Mouse (Mus musculus): Measurements from ENCODE around the gene R3hdm4. TPM values are rescaled to one million over a fixed set of nuclear protein-coding genes. Genes with fewer than 3 reads are reported as not detected.

The R3hdm4 gene
- 241 TPM for polyA plus RNA-seq (2015; fragmentation: Illumina TruSeq; extraction: RNeasy Lipid Tissue Mini Kit (QIAGEN cat#74804); ENCODE audit: low read depth, low replicate concordance)

DNA sequence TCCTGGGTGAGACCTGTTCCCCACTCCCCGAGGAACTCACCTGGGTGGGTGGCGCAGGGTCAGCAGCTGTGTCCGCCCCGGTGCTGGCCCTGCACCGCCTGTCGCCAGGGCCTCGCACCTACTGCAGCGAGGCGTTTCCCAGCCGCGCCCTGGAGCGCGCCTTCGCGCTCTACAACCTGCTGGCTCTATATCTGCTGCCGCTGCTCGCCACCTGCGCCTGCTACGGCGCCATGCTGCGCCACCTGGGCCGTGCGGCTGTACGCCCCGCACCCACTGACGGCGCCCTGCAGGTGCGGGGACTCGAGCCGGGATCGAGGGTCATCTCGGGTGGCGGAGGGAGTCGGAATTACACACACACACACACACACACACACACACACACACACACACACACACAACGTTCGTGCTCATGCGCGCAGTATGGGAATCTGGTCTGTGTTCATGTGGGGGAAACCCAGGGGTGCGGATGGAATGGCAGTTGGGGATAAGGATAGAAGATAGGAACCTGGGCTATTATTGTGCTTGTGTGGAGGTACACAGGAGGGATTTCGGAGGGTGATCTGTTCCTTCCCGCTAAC lies at the start of gene R3hdm4:
TSS of gene R3hdm4 (minus strand) at position 251 of the 578 bp plus-strand sequence.

DNA sequence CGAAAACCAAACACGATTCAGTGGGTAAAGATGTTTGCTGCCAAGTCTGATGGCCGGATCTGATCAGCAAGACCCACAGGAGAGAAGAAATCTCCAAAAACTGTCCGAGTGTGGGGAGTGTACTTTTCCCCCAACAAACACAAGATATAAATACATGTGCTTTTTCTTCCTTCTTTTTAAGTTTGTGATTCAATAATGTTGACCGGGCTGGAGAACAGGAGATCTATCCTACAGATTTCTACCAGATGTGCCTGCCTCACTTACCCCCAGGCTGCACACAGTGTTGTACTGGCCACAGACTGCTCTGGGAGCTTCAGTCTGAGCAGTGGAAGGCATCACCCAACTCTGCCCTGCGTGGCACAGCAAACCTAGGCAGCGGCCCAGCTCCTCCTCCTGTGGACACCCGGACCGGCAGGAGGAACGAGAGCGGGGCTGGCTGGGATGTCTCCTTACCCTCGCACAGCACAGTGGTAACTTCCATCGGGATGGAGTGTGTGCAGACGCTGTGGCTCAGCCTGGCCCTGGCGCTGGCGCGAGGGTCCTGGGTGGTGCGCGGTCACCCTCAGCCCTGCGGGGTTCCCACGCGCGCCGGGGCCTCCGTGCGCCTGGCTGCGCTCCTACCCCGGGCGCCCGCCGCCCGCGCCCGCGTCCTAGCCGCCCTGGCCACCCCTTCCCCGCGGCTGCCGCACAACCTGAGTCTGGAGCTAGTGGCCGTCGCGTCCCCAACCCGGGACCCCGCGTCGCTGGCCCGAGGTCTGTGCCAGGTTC lies 49.6 kb upstream of the R3hdm4 start, which contains the start of gene Grin3b:
TSS of gene Grin3b (plus strand) at position 301 of the 768 bp plus-strand sequence.

DNA sequence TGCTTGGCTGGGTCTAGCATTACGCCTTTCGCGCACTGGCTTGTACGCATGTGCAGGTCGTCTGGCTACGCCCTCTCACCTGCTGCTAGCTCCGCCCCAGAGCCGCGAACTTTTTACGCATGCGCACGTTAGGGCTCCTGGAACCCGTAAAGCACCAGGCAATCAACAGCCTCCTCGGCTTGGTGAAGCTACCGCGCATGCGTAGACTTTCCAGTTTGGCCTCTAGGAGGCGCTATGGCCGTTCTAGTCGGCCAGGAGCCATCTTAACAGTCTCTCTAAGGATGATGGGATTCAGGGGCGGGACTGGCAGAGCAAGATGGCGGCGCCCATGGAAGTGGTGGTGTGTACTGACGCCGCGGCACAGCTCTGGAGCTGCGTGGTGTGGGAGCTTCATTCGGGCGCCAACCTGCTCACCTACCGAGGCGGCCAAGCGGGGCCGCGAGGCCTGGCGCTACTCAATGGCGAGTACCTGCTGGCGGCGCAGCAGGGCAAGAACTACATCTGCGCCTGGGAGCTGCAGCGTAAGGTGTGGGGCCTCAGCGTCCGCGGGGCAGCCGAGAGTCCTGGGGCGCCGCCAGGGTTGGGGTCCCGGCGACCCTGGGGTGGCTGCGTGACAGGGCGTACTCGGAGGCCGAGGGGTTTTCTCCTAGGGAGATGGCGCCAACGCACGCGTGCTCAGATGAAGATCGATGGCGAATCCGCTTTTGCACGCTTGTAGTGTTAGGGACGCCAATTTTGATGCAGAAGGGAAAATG lies 39.0 kb upstream of the R3hdm4 start, which contains the start of gene Wdr18:
TSS of gene Wdr18 (plus strand) at position 306 of the 755 bp plus-strand sequence.

DNA sequence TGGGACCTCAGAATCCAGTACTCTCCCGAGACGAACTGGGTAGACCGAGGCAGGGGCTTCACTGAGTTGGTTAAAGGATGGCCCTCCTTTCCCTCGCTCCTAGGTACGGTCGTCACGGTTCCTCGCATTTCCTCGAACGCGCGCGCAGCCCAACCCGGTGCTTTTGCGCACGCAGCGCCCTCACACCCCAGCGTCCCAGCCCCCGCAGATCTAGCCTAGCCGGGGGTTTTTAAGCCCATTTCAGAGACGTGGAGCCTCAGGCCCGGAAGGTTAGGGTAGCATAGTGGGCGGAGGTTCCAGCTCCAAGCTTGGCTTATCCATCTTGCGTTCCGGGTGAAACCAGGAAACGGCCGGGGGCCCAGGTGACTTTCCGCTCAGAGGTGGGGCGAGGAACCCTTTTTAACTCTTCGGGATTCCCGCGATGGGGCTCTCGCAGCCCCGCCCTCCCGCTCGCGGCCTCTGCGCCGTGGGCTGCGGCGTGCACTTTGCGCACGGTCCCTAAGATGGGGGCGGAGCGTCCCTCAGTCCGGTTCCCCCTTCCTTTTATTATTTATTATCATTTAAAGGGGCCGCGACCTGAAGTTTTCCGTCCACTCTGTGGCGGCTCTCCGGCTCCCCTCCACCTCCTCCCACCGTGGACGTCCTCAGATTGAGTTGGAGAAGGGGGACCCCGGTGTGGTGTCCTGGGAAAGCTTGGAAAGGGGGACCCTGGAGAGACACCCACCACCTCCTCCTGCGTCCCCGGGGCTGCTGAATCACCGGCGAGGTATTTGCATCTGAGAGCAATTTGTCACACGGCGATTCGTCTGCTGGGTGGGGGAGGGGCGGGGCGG lies 5.7 kb upstream of the R3hdm4 start, which contains the start of gene Arid3a:
TSS of gene Arid3a (plus strand) at position 553 of the 833 bp plus-strand sequence.

DNA sequence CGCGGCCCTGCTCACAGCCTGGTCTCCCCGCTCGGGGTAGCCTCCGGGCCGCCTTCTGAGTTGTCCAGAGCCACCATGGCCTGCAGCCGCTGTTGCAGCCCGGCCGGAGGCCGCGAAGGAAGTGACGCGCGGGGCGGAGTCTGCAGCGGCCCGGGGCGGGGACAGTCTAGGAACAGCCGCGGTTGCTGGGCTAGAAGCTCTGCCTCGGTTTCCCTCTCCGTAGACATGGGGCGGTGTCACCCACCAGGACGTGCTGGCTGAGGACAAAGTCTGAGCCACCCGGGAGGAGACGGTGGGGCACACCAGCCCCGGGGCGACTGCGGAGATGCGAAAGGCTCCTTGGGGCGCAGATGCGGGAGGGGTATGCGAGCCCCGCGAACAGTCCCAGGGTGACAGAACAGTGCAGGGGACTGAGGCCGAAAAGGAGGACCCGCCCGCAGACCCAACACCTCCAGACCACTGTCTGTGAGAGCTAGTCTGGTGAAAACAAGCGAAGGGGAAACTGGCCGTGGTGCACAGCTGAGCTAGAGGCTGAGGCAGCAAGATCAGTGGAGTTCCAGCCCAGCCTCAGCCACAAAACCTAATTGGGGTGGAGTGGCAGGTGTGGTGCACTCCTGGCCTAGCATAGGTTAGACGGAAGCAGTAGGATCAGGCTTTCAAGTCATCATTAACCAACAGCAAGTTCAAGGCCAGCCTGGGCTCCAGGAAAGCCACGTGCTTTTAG lies 4.0 kb downstream of the R3hdm4 start, which contains the start of gene Kiss1r:
TSS of gene Kiss1r (plus strand) at position 164 of the 724 bp plus-strand sequence.

DNA sequence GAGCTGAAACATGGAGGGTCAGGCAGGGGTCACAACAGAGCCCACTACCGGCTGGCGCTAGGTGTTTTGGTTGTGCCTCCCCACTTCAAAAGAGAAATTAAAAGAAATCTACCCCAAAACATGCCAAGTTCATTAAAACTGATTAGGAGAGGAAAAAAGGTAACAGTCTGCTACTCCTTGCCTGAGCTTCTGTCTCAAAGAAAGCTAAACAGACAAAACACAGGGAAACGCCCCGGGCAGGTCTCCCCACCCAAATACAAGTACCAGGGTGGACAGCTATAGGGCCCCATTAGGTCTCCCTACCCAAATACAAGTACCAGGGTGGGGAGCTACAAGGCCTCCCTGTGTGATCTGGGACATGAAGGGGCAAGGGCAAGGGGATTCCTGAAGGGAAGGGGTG lies 10.5 kb downstream of the R3hdm4 start, which contains the start of gene Gm26602:
TSS of gene Gm26602 (plus strand) at position 301 of the 400 bp plus-strand sequence.

DNA sequence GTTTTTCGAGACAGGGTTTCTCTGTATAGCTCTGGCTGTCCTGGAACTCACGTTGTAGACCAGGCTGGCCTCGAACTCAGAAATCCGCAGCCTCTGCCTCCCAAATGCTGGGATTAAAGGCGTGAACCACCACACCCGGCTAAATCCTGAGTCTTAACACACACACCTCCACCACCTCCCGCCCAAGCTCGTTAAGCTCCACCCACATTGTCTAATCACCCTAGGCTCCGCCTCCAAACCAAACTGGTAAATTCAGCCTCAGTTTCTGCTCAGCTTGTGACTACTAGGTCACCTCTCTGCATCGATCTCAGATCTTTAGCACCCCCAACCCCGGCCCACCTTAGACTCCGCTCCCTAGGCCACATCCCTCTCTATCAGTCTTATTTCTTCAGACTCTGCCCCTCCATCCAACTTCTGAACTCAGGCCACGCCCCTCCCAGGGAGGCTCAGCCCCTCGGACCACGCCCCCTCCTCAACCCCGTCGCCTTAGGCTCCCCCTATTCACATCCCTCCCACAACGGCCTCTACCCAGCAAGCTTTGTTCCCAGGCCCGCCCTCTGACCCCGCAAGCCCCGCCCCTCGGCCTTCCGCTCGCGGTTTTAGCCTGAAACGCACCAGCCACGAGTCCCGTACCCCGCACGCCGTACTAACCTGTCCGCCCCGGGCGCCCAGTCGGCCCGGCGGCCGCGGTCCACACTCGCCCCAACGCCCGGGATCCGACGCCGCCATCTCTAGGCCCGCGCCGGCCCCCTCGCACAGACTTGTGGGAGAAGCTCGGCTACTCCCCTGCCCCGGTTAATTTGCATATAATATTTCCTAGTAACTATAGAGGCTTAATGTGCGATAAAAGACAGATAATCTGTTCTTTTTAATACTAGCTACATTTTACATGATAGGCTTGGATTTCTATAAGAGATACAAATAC lies 12.6 kb downstream of the R3hdm4 start, which contains the start of gene Med16:
TSS of gene Med16 (minus strand) at position 757 of the 925 bp plus-strand sequence.

DNA sequence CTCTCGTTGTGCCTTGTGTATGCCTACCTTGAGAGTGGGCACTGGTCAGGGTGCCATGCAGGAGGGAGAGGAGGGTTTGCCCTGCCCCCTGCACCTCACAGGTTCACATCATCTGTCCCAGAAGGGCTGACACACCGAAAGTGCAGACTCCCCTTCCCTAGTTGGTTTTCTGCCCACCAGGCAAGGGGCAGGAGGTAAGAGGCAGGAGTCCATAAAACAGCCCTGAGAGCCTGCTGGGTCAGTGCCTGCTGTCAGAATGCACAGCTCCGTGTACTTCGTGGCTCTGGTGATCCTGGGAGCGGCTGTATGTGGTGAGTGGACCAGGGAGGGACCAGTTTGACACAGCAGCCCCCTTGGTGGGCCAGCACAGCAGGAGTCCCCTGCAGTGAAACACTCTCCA lies 30.3 kb downstream of the R3hdm4 start, which contains the start of gene Cfd:
TSS of gene Cfd (plus strand) at position 184 of the 400 bp plus-strand sequence.

DNA sequence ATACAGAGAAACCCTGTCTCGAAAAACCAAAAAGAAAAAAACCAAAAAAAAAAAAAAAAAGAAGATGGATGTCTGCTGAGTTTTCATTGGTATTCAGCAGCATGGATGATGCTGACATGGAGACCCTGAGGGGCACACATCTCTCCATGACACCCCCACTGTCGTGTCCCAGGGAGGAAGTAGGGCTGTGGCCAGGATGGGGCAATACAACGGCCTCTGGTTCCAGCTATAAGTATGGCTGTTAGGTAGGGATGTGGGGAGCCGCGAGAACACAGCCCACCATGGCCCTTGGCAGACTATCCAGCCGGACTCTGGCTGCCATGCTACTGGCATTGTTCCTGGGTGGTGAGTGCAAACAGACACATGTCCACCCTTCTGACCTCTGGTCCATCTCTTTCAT lies 35.0 kb downstream of the R3hdm4 start, which contains the start of gene Elane:
TSS of gene Elane (plus strand) at position 194 of the 400 bp plus-strand sequence.

DNA sequence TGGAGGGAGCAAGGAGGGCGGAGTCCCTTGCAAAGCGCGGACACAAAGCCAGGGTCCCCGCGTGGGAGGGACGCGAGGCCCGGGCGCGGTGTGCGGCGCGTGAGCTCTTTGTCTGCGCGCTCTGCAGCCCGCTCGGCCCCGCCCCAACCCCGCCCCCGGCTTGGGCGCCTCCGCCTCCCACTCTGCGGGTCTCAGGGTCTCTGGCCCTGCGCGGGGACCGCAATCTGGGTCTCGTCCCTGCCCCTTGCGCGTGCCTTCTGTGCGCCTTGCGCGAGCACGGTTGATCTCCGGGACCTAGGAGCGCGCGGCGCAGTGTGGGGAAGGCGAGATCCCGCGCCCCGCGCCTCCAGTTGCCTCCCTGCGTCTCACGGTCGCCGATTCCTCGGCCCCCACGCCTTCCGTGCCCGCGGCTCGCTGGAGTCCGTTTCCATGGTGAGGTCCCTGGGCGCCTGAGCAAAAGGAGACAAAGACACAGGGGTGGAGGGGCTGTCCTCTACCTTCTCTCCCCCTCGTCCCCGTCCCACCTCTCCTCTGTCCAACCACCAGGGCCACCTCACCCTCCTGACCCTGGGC lies 46.6 kb downstream of the R3hdm4 start, which contains the start of the genes Prtn3 and Plppr3:
TSS of gene Prtn3 (plus strand) at position 187 of the 573 bp plus-strand sequence.
TSS of gene Plppr3 (minus strand) at position 345 of the 573 bp plus-strand sequence.

Other genes starting within 250 kb of the R3hdm4 start
- 97.1 TPM for gene Cdc34, start 239.0 kb downstream of the R3hdm4 start, polyA plus RNA-seq (2015; fragmentation: Illumina TruSeq; extraction: RNeasy Lipid Tissue Mini Kit (QIAGEN cat#74804); ENCODE audit: low read depth, low replicate concordance)
- gene Gzmm, start 232.2 kb downstream of the R3hdm4 start, polyA plus RNA-seq (2015; fragmentation: Illumina TruSeq; extraction: RNeasy Lipid Tissue Mini Kit (QIAGEN cat#74804); ENCODE audit: low read depth, low replicate concordance) = 1.4 TPM
- 910 TPM for gene Bsg, start 216.7 kb downstream of the R3hdm4 start, polyA plus RNA-seq (2015; fragmentation: Illumina TruSeq; extraction: RNeasy Lipid Tissue Mini Kit (QIAGEN cat#74804); ENCODE audit: low read depth, low replicate concordance)
- 80.2 TPM for gene Hcn2, start 204.6 kb downstream of the R3hdm4 start, polyA plus RNA-seq (2015; fragmentation: Illumina TruSeq; extraction: RNeasy Lipid Tissue Mini Kit (QIAGEN cat#74804); ENCODE audit: low read depth, low replicate concordance)
- gene Polrmt, start 174.6 kb downstream of the R3hdm4 start, polyA plus RNA-seq (2015; fragmentation: Illumina TruSeq; extraction: RNeasy Lipid Tissue Mini Kit (QIAGEN cat#74804); ENCODE audit: low read depth, low replicate concordance) = 35.3 TPM
- 4.3 TPM for gene Fgf22, start 166.1 kb downstream of the R3hdm4 start, polyA plus RNA-seq (2015; fragmentation: Illumina TruSeq; extraction: RNeasy Lipid Tissue Mini Kit (QIAGEN cat#74804); ENCODE audit: low read depth, low replicate concordance)
- 69.6 TPM for gene Rnf126, start 154.3 kb downstream of the R3hdm4 start, polyA plus RNA-seq (2015; fragmentation: Illumina TruSeq; extraction: RNeasy Lipid Tissue Mini Kit (QIAGEN cat#74804); ENCODE audit: low read depth, low replicate concordance)
- 2.0 TPM for gene Fstl3, start 143.9 kb downstream of the R3hdm4 start, polyA plus RNA-seq (2015; fragmentation: Illumina TruSeq; extraction: RNeasy Lipid Tissue Mini Kit (QIAGEN cat#74804); ENCODE audit: low read depth, low replicate concordance)
- gene Prss57, start 130.2 kb downstream of the R3hdm4 start, polyA plus RNA-seq (2015; fragmentation: Illumina TruSeq; extraction: RNeasy Lipid Tissue Mini Kit (QIAGEN cat#74804); ENCODE audit: low read depth, low replicate concordance) = 0.85 TPM
- gene Palm, start 127.6 kb downstream of the R3hdm4 start, polyA plus RNA-seq (2015; fragmentation: Illumina TruSeq; extraction: RNeasy Lipid Tissue Mini Kit (QIAGEN cat#74804); ENCODE audit: low read depth, low replicate concordance) = 175 TPM
- not detected for gene Misp, start 100.2 kb downstream of the R3hdm4 start, polyA plus RNA-seq (2015; fragmentation: Illumina TruSeq; extraction: RNeasy Lipid Tissue Mini Kit (QIAGEN cat#74804); ENCODE audit: low read depth, low replicate concordance)
- gene Ptbp1, start 66.8 kb downstream of the R3hdm4 start, polyA plus RNA-seq (2015; fragmentation: Illumina TruSeq; extraction: RNeasy Lipid Tissue Mini Kit (QIAGEN cat#74804); ENCODE audit: low read depth, low replicate concordance) = 25.7 TPM
- gene Prtn3, start 46.7 kb downstream of the R3hdm4 start, polyA plus RNA-seq (2015; fragmentation: Illumina TruSeq; extraction: RNeasy Lipid Tissue Mini Kit (QIAGEN cat#74804); ENCODE audit: low read depth, low replicate concordance) = 3.6 TPM
- 49.3 TPM for gene Plppr3, start 46.6 kb downstream of the R3hdm4 start, polyA plus RNA-seq (2015; fragmentation: Illumina TruSeq; extraction: RNeasy Lipid Tissue Mini Kit (QIAGEN cat#74804); ENCODE audit: low read depth, low replicate concordance)
- gene Elane, start 35.0 kb downstream of the R3hdm4 start, polyA plus RNA-seq (2015; fragmentation: Illumina TruSeq; extraction: RNeasy Lipid Tissue Mini Kit (QIAGEN cat#74804); ENCODE audit: low read depth, low replicate concordance) = not detected
- gene Cfd, start 30.4 kb downstream of the R3hdm4 start, polyA plus RNA-seq (2015; fragmentation: Illumina TruSeq; extraction: RNeasy Lipid Tissue Mini Kit (QIAGEN cat#74804); ENCODE audit: low read depth, low replicate concordance) = not detected
- gene Med16, start 12.3 kb downstream of the R3hdm4 start, polyA plus RNA-seq (2015; fragmentation: Illumina TruSeq; extraction: RNeasy Lipid Tissue Mini Kit (QIAGEN cat#74804); ENCODE audit: low read depth, low replicate concordance) = 32.0 TPM
- gene Gm26602, start 10.4 kb downstream of the R3hdm4 start, polyA plus RNA-seq (2015; fragmentation: Illumina TruSeq; extraction: RNeasy Lipid Tissue Mini Kit (QIAGEN cat#74804); ENCODE audit: low read depth, low replicate concordance) = not detected
- 4.0 TPM for gene Kiss1r, start 4.2 kb downstream of the R3hdm4 start, polyA plus RNA-seq (2015; fragmentation: Illumina TruSeq; extraction: RNeasy Lipid Tissue Mini Kit (QIAGEN cat#74804); ENCODE audit: low read depth, low replicate concordance)
- gene Arid3a, start 5.8 kb upstream of the R3hdm4 start, polyA plus RNA-seq (2015; fragmentation: Illumina TruSeq; extraction: RNeasy Lipid Tissue Mini Kit (QIAGEN cat#74804); ENCODE audit: low read depth, low replicate concordance) = 2.3 TPM
- 34.3 TPM for gene Wdr18, start 38.9 kb upstream of the R3hdm4 start, polyA plus RNA-seq (2015; fragmentation: Illumina TruSeq; extraction: RNeasy Lipid Tissue Mini Kit (QIAGEN cat#74804); ENCODE audit: low read depth, low replicate concordance)
- not detected for gene Grin3b, start 49.5 kb upstream of the R3hdm4 start, polyA plus RNA-seq (2015; fragmentation: Illumina TruSeq; extraction: RNeasy Lipid Tissue Mini Kit (QIAGEN cat#74804); ENCODE audit: low read depth, low replicate concordance)
- 89.3 TPM for gene Tmem259, start 63.1 kb upstream of the R3hdm4 start, polyA plus RNA-seq (2015; fragmentation: Illumina TruSeq; extraction: RNeasy Lipid Tissue Mini Kit (QIAGEN cat#74804); ENCODE audit: low read depth, low replicate concordance)
- 6.4 TPM for gene Cnn2, start 67.4 kb upstream of the R3hdm4 start, polyA plus RNA-seq (2015; fragmentation: Illumina TruSeq; extraction: RNeasy Lipid Tissue Mini Kit (QIAGEN cat#74804); ENCODE audit: low read depth, low replicate concordance)
- 8.2 TPM for gene Abca7, start 75.3 kb upstream of the R3hdm4 start, polyA plus RNA-seq (2015; fragmentation: Illumina TruSeq; extraction: RNeasy Lipid Tissue Mini Kit (QIAGEN cat#74804); ENCODE audit: low read depth, low replicate concordance)
- gene Arhgap45, start 95.4 kb upstream of the R3hdm4 start, polyA plus RNA-seq (2015; fragmentation: Illumina TruSeq; extraction: RNeasy Lipid Tissue Mini Kit (QIAGEN cat#74804); ENCODE audit: low read depth, low replicate concordance) = 3.5 TPM
- 134 TPM for gene Polr2e, start 118.6 kb upstream of the R3hdm4 start, polyA plus RNA-seq (2015; fragmentation: Illumina TruSeq; extraction: RNeasy Lipid Tissue Mini Kit (QIAGEN cat#74804); ENCODE audit: low read depth, low replicate concordance)
- gene Gpx4, start 126.0 kb upstream of the R3hdm4 start, polyA plus RNA-seq (2015; fragmentation: Illumina TruSeq; extraction: RNeasy Lipid Tissue Mini Kit (QIAGEN cat#74804); ENCODE audit: low read depth, low replicate concordance) = 889 TPM
- gene Sbno2, start 184.4 kb upstream of the R3hdm4 start, polyA plus RNA-seq (2015; fragmentation: Illumina TruSeq; extraction: RNeasy Lipid Tissue Mini Kit (QIAGEN cat#74804); ENCODE audit: low read depth, low replicate concordance) = 11.7 TPM
- 71.6 TPM for gene Stk11, start 194.6 kb upstream of the R3hdm4 start, polyA plus RNA-seq (2015; fragmentation: Illumina TruSeq; extraction: RNeasy Lipid Tissue Mini Kit (QIAGEN cat#74804); ENCODE audit: low read depth, low replicate concordance)
- 443 TPM for gene Atp5d, start 217.4 kb upstream of the R3hdm4 start, polyA plus RNA-seq (2015; fragmentation: Illumina TruSeq; extraction: RNeasy Lipid Tissue Mini Kit (QIAGEN cat#74804); ENCODE audit: low read depth, low replicate concordance)
- gene Cbarp, start 219.6 kb upstream of the R3hdm4 start, polyA plus RNA-seq (2015; fragmentation: Illumina TruSeq; extraction: RNeasy Lipid Tissue Mini Kit (QIAGEN cat#74804); ENCODE audit: low read depth, low replicate concordance) = 231 TPM
- gene Midn, start 227.1 kb upstream of the R3hdm4 start, polyA plus RNA-seq (2015; fragmentation: Illumina TruSeq; extraction: RNeasy Lipid Tissue Mini Kit (QIAGEN cat#74804); ENCODE audit: low read depth, low replicate concordance) = 29.1 TPM
- gene Cirbp, start 244.8 kb upstream of the R3hdm4 start, polyA plus RNA-seq (2015; fragmentation: Illumina TruSeq; extraction: RNeasy Lipid Tissue Mini Kit (QIAGEN cat#74804); ENCODE audit: low read depth, low replicate concordance) = 124 TPM